Mouse (Mus musculus) kidney, adult 2 months (tissue): ENCODE results near the gene 2810408A11Rik. TPM values are rescaled to one million over a fixed set of nuclear protein-coding genes. Genes with fewer than 3 reads are reported as not detected.
A peak's percentile ranks its signal among the peaks of the same experiment; 100 is the strongest.

Source experiments
- DNase-seq: peaks from one replicate; pipeline ENCODE4 v3.0.0; 2021
- H3K27ac ChIP-seq: fragments of 200-500 bp; 2 replicates; pipeline ENCODE4 v1.5.1; 2012; ENCODE audit warnings: low read depth, low read length, control low read depth, inconsistent platforms; ENCODE audit not compliant: insufficient read depth
- H3K27me3 ChIP-seq: fragments of 200-500 bp; replicated peaks from 2 replicates; pipeline ENCODE4 v1.6.1; 2012; ENCODE audit warnings: mild to moderate bottlenecking, moderate library complexity, low read length, inconsistent platforms; ENCODE audit not compliant: control insufficient read depth, insufficient read depth
- H3K36me3 ChIP-seq: fragments of 200-500 bp; 2 replicates; pipeline ENCODE4 v1.6.1; 2012; ENCODE audit warnings: mild to moderate bottlenecking, moderate library complexity, low read length, inconsistent platforms; ENCODE audit not compliant: control insufficient read depth, insufficient read depth
- H3K4me1 ChIP-seq: fragments of 200-500 bp; 2 replicates; pipeline ENCODE4 v1.6.1; 2011; ENCODE audit warnings: low read length; ENCODE audit not compliant: control insufficient read depth, insufficient read depth
- H3K4me3 ChIP-seq: fragments of 200-500 bp; 2 replicates; pipeline ENCODE4 v1.5.1; 2011; ENCODE audit warnings: mild to moderate bottlenecking, low read depth, low read length, control low read depth; ENCODE audit not compliant: insufficient read depth
- CTCF ChIP-seq: fragments of 200-500 bp; conservative IDR thresholded peaks from 2 replicates; pipeline ENCODE4 v1.5.1; 2011; ENCODE audit warnings: low read depth, mild to moderate bottlenecking, control low read depth, low read length, moderate library complexity, mixed read lengths; ENCODE audit not compliant: insufficient read depth, insufficient read length
- POLR2A ChIP-seq: fragments of 200-500 bp; IDR thresholded peaks from one replicate; pipeline ENCODE4 v1.6.1; 2011; ENCODE audit warnings: low read depth, low read length, control low read depth
- WGBS: fragments of 180-500 bp; shearing (Covaris S2); methylation state at CpG from one replicate; pipeline ENCODE4 v1.1.7; 2018; 5-methylcytosine and 5-hydroxymethylcytosine counted together
- polyA plus RNA-seq: library from polyadenylated mRNA; depleted of rRNA; stranded (reverse); fragments of >200 nt; gene quantifications from 2 replicates; pipeline ENCODE4 v1.2.3, GENCODE M21; 2012

2810408A11Rik gene
- polyA plus RNA-seq, 1 experiment = 0.99 TPM

DNA sequence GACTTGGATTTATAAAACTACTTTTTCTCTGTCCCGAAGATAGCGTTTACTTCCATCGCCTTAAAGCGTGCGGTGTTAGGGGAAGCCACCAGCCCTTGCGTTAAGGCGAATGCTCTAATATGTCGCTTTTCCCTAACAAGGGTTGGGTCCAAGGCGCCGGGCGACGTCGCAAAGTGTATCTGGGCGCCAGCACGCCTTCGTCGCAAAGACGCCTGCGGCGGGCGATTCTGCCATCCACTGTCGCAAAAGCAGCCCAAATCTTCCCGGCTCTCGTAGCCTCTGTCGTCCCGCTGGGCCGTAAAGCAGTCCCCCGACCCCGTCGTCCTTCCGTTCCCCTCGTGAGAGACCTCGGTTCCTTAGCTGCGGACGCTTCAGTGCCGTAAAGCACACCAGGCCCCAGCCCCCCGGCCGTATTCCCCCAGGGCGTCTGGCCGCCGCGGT lies 639 bp upstream of the 2810408A11Rik start:
- H3K4me1 ChIP-seq = peaks cover 3% of the 10 kb centered on the region; the same call in 1 of the 2 replicates
- H3K27me3 ChIP-seq = no peaks in the 10 kb centered on the region
- DNase-seq = peak; percentile 98
- TF ChIP-seq POLR2A (no peak), CTCF (no peak)
- no peaks in the 10 kb centered on the region for H3K36me3 ChIP-seq
- peak overlapping the region; percentile 96 for H3K27ac ChIP-seq
- H3K4me3 ChIP-seq = peak overlapping the region; percentile 67
- under 1% methylated on average over 42 of the region's 42 CpGs for WGBS

GRCm38 (mm10) chr11:69899870-69900269 lies 917 bp downstream of the 2810408A11Rik start:
- Histone ChIP-seq H3K27me3 (no peaks in the 10 kb centered on the region), H3K4me1 (peaks cover 3% of the 10 kb centered on the region; the same call in 1 of the 2 replicates), H3K36me3 (no peaks in the 10 kb centered on the region), H3K4me3 (no peak overlapping the region), H3K27ac (no peak overlapping the region)
- TF ChIP-seq CTCF (no peak), POLR2A (no peak)
- peak; percentile 66 for DNase-seq
- WGBS = 19% methylated on average over 4 of the region's 4 CpGs

DNA sequence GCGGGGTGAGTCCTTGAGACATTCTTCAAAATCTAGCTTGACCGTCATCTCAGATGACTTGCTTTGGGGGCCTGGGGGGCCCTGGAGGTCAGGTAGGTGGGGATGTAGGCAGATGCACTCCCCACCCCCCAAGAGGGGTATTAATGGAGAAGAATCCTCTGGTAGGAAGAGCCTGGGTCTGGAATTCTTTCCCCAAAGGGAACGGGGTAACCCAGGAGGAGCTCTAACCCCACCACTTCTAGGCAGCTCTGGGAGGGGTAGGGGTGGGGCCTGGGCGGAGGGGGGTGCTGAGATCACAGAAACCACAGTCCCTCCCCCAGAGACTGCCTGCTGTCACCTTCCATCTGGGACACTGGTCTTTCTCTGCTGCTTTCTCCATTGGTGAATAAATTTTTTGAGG lies 5.5 kb downstream of the 2810408A11Rik start, which contains the start of gene Acap1:
Acap1 (minus strand) TSS at position 249 of the 400 bp plus-strand sequence.
- no peak within 1 kb of the TSS for H3K4me3 ChIP-seq
- H3K4me1 ChIP-seq = peaks cover 3% of the 10 kb centered on the region; the same call in 1 of the 2 replicates
- 76% methylated on average over 4 of the region's 4 CpGs for WGBS
- no peak for DNase-seq
- no peaks in the 10 kb centered on the region for H3K27me3 ChIP-seq
- H3K27ac ChIP-seq = no peak within 1 kb of the TSS
- no peaks in the 10 kb centered on the region for H3K36me3 ChIP-seq
- no peak for TF ChIP-seq CTCF
- no peak for TF ChIP-seq POLR2A

- 61% methylated on average over 5 of the region's 5 CpGs for WGBS
- TF ChIP-seq CTCF (no peak), POLR2A (no peak)
- no peak overlapping the region for H3K4me3 ChIP-seq
- no peaks in the 10 kb centered on the region for H3K36me3 ChIP-seq
- no peaks in the 10 kb centered on the region for H3K27me3 ChIP-seq
- no peak overlapping the region for H3K27ac ChIP-seq
- H3K4me1 ChIP-seq = 0 out of 2 replicates have a peak, but pooled peaks cover under 1% of the 10 kb centered on the region
- no peak for DNase-seq
Observed at GRCm38 (mm10) chr11:69894671-69895070, 6.1 kb downstream of the 2810408A11Rik start.

DNA sequence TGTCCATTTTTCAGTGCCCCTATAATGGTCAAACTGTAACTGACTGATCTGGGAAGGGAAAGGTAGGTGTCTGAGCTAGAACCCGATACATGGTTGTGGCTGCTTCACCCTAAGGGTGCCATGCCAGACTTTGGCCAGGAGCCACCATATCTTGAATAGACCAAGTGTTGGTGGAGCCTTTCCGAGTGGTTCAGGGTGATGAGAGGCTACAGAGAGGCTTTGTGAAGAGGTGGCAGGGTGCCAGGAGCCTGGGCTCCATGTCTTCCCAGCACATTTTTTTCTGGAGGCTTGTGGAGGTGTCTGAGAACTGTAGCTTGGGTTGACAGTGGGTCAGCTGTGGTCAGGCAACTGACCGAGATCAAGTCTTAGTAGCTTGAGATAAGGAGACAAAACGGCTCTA lies 9.3 kb downstream of the 2810408A11Rik start:
- 74% methylated on average over 4 of the region's 4 CpGs for WGBS
- DNase-seq = no peak
- Histone ChIP-seq H3K4me1 (no peaks in the 10 kb centered on the region; the same call in 1 of the 2 replicates), H3K27me3 (no peaks in the 10 kb centered on the region), H3K4me3 (no peak overlapping the region), H3K27ac (no peak overlapping the region), H3K36me3 (no peaks in the 10 kb centered on the region)
- TF ChIP-seq POLR2A (no peak), CTCF (no peak)

GRCm38 (mm10) chr11:69886907-69887635 lies 13.7 kb downstream of the 2810408A11Rik start:
- WGBS = 64% methylated on average over 8 of the region's 8 CpGs
- no peaks in the 10 kb centered on the region; the same call in 1 of the 2 replicates for H3K4me1 ChIP-seq
- H3K27ac ChIP-seq = no peak overlapping the region
- H3K36me3 ChIP-seq = no peaks in the 10 kb centered on the region
- H3K27me3 ChIP-seq = no peaks in the 10 kb centered on the region
- no peak; the same call in 1 of the 2 replicates for TF ChIP-seq CTCF
- DNase-seq = peak; percentile 70
- H3K4me3 ChIP-seq = no peak overlapping the region

DNA sequence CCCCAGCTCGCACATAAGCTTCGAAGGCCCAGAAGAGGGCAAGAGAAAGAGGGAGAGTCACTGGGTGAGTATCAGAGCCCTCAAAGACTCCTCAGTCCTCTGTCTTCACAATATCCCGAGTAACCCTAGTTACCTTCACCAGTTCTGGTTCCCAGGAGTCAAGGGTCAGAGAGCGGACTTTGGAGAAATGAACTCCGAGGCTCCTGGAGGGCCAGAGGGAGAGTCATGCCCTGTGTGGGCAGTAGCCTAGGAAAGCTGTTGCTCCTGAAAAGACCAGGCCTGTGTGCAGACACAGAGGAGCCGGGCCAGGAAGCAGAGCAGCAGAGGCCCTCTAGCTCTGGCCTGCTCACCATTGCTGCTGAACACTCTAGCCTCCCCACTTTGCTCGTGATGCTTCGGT lies 16.1 kb downstream of the 2810408A11Rik start:
- DNase-seq = peak; percentile 58
- Histone ChIP-seq H3K27me3 (no peaks in the 10 kb centered on the region), H3K36me3 (no peaks in the 10 kb centered on the region), H3K27ac (peak overlapping the region; percentile 48), H3K4me1 (peaks cover 9% of the 10 kb centered on the region; the same call in 1 of the 2 replicates), H3K4me3 (peak overlapping the region; percentile 21; the same call in 1 of the 2 replicates)
- no peak for TF ChIP-seq POLR2A
- no peak for TF ChIP-seq CTCF
- 54% methylated on average over 8 of the region's 8 CpGs for WGBS
